Mouse (Mus musculus) neural tube, embryonic 12.5 days (tissue): Measurements from ENCODE around the gene Comt. TPM values are rescaled to one million over a fixed set of nuclear protein-coding genes. Genes with fewer than 3 reads are reported as not detected.

ENCODE experiments used
- ATAC-seq: fragments of 200-750 bp; cut with Nextera tagmentation; 2 replicates; pipeline ENCODE4 v1.8.0; 2017; ENCODE audit warnings: low read depth, mild to moderate bottlenecking, moderate TSS enrichment, moderate library complexity; ENCODE audit not compliant: low FRiP score
- H3K27ac ChIP-seq: fragments of 300-500 bp; sonication (generic); 2 replicates; pipeline ENCODE4 v1.5.1; 2016
- H3K27me3 ChIP-seq: fragments of 300-500 bp; sonication (generic); replicated peaks from 2 replicates; pipeline ENCODE4 v1.6.1; 2016; ENCODE audit warnings: mild to moderate bottlenecking
- H3K36me3 ChIP-seq: fragments of 300-500 bp; sonication (generic); 2 replicates; pipeline ENCODE4 v1.6.1; 2016; ENCODE audit warnings: mild to moderate bottlenecking
- H3K4me1 ChIP-seq: fragments of 300-500 bp; sonication (generic); 2 replicates; pipeline ENCODE4 v1.6.1; 2016
- H3K4me2 ChIP-seq: fragments of 300-500 bp; sonication (generic); replicated peaks from 2 replicates; pipeline ENCODE4 v1.6.1; 2016; ENCODE audit warnings: mild to moderate bottlenecking
- H3K4me3 ChIP-seq: fragments of 300-500 bp; sonication (generic); 2 replicates; pipeline ENCODE4 v1.5.1; 2016
- H3K9ac ChIP-seq: fragments of 300-500 bp; sonication (generic); 2 replicates; pipeline ENCODE4 v1.6.1; 2016; ENCODE audit warnings: mild to moderate bottlenecking
- H3K9me3 ChIP-seq: fragments of 300-500 bp; sonication (generic); 2 replicates; pipeline ENCODE4 v1.6.1; 2016; ENCODE audit warnings: mild to moderate bottlenecking
- WGBS: fragments of 180-500 bp; shearing (Covaris S2); methylation state at CpG from one replicate; pipeline ENCODE4 v1.1.7; 2016; 5-methylcytosine and 5-hydroxymethylcytosine counted together
- polyA plus RNA-seq: library from polyadenylated mRNA; unstranded; fragments of >200 nt; fragmentation: Nextera tagmentation; extraction: Ambion mirVana; gene quantifications from 2 replicates; pipeline ENCODE4 v1.2.1, GENCODE M21; 2016

Comt gene
- polyA plus RNA-seq: 68.6 and 70.9 TPM in 2 replicates

- peak; percentile 38 for ATAC-seq
Observed at GRCm38 (mm10) chr16:18426802-18427280, at the start of gene Comt. Gene Comt, minus strand, starts transcription at chr16:18426852.

GRCm38 (mm10) chr16:18474021-18474420 lies 47.4 kb upstream of the Comt start:
- Histone ChIP-seq H3K9ac (no peak overlapping the region), H3K4me2 (no peak overlapping the region), H3K27ac (no peak overlapping the region), H3K4me1 (0 out of 2 replicates have a peak, but pooled peaks cover 4% of the 10 kb centered on the region), H3K27me3 (no peaks in the 10 kb centered on the region), H3K4me3 (no peak overlapping the region), H3K9me3 (no peaks in the 10 kb centered on the region), H3K36me3 (peaks cover 11% of the 10 kb centered on the region)
- ATAC-seq: no peak
- 76% methylated on average over 2 of the region's 2 CpGs for WGBS

More at GRCm38 (mm10) chr16:18426802-18427280, at the start of gene Comt:
- Histone ChIP-seq H3K27me3 (no peaks in the 10 kb centered on the region), H3K27ac (no peak within 1 kb of the TSS), H3K36me3 (peaks cover 7% of the 10 kb centered on the region), H3K4me3 (peak within 1 kb of the TSS; percentile 77), H3K4me1 (peaks cover 22% of the 10 kb centered on the region), H3K9ac (peak within 1 kb of the TSS; percentile 80), H3K9me3 (no peaks in the 10 kb centered on the region), H3K4me2 (peak within 1 kb of the TSS; percentile 83)
- WGBS: 63% methylated on average over 5 of the region's 5 CpGs

GRCm38 (mm10) chr16:18472976-18473375 lies 46.3 kb upstream of the Comt start:
- WGBS: 94% methylated on average over 8 of the region's 8 CpGs
- H3K36me3 ChIP-seq: peaks cover 12% of the 10 kb centered on the region
- no peak for ATAC-seq

GRCm38 (mm10) chr16:18472416-18472815 lies 45.8 kb upstream of the Comt start:
- Histone ChIP-seq H3K9me3 (no peaks in the 10 kb centered on the region), H3K27ac (no peak overlapping the region), H3K36me3 (peaks cover 7% of the 10 kb centered on the region), H3K27me3 (no peaks in the 10 kb centered on the region), H3K4me1 (0 out of 2 replicates have a peak, but pooled peaks cover 4% of the 10 kb centered on the region), H3K4me3 (no peak overlapping the region), H3K9ac (no peak overlapping the region), H3K4me2 (no peak overlapping the region)
- ATAC-seq: no peak
- 65% methylated on average over 4 of the region's 4 CpGs for WGBS

More at GRCm38 (mm10) chr16:18472976-18473375, 46.3 kb upstream of the Comt start:
- Histone ChIP-seq H3K4me3 (no peak overlapping the region), H3K9ac (no peak overlapping the region), H3K9me3 (no peaks in the 10 kb centered on the region), H3K27me3 (no peaks in the 10 kb centered on the region), H3K4me2 (no peak overlapping the region), H3K27ac (no peak overlapping the region), H3K4me1 (0 out of 2 replicates have a peak, but pooled peaks cover 4% of the 10 kb centered on the region)

GRCm38 (mm10) chr16:18471976-18472375 lies 45.3 kb upstream of the Comt start:
- Histone ChIP-seq H3K9ac (no peak overlapping the region), H3K4me2 (no peak overlapping the region), H3K9me3 (no peaks in the 10 kb centered on the region), H3K4me3 (no peak overlapping the region), H3K27me3 (no peaks in the 10 kb centered on the region), H3K36me3 (peaks cover 7% of the 10 kb centered on the region; the same call in 1 of the 2 replicates), H3K27ac (no peak overlapping the region), H3K4me1 (0 out of 2 replicates have a peak, but pooled peaks cover 4% of the 10 kb centered on the region)
- ATAC-seq: no peak
- 85% methylated on average over 6 of the region's 6 CpGs for WGBS

GRCm38 (mm10) chr16:18471381-18471955 lies 44.8 kb upstream of the Comt start:
- ATAC-seq: no peak
- Histone ChIP-seq H3K9me3 (no peaks in the 10 kb centered on the region), H3K27ac (no peak overlapping the region), H3K27me3 (no peaks in the 10 kb centered on the region), H3K9ac (no peak overlapping the region), H3K4me1 (0 out of 2 replicates have a peak, but pooled peaks cover 4% of the 10 kb centered on the region), H3K36me3 (peaks cover 7% of the 10 kb centered on the region; the same call in 1 of the 2 replicates), H3K4me3 (no peak overlapping the region), H3K4me2 (no peak overlapping the region)
- 85% methylated on average over 11 of the region's 11 CpGs for WGBS

GRCm38 (mm10) chr16:18470829-18471228 lies 44.2 kb upstream of the Comt start:
- 48% methylated on average over 1 of the region's 1 CpGs for WGBS
- no peak for ATAC-seq
- no peaks in the 10 kb centered on the region for H3K27me3 ChIP-seq
- no peaks in the 10 kb centered on the region for H3K9me3 ChIP-seq
- H3K36me3 ChIP-seq: peaks cover 7% of the 10 kb centered on the region; the same call in 1 of the 2 replicates
- no peak overlapping the region for H3K4me2 ChIP-seq
- no peak overlapping the region for H3K9ac ChIP-seq
- H3K4me1 ChIP-seq: 0 out of 2 replicates have a peak, but pooled peaks cover 4% of the 10 kb centered on the region
- no peak overlapping the region for H3K27ac ChIP-seq
- no peak overlapping the region for H3K4me3 ChIP-seq

GRCm38 (mm10) chr16:18464271-18464670 lies 37.6 kb upstream of the Comt start:
- H3K9ac ChIP-seq: no peak overlapping the region
- H3K36me3 ChIP-seq: peaks cover 3% of the 10 kb centered on the region; the same call in 1 of the 2 replicates
- H3K9me3 ChIP-seq: no peaks in the 10 kb centered on the region
- H3K4me1 ChIP-seq: peaks cover 10% of the 10 kb centered on the region
- no peak overlapping the region for H3K4me2 ChIP-seq
- 74% methylated on average over 3 of the region's 3 CpGs for WGBS
- ATAC-seq: no peak
- H3K27ac ChIP-seq: no peak overlapping the region
- H3K4me3 ChIP-seq: no peak overlapping the region
- H3K27me3 ChIP-seq: peaks cover 9% of the 10 kb centered on the region; the same call in 1 of the 2 replicates

GRCm38 (mm10) chr16:18462598-18462997 lies 35.9 kb upstream of the Comt start:
- Histone ChIP-seq H3K4me1 (peaks cover 16% of the 10 kb centered on the region), H3K36me3 (no peaks in the 10 kb centered on the region), H3K9ac (no peak overlapping the region), H3K27ac (no peak overlapping the region), H3K9me3 (no peaks in the 10 kb centered on the region), H3K4me2 (no peak overlapping the region), H3K27me3 (peaks cover 9% of the 10 kb centered on the region; the same call in 1 of the 2 replicates), H3K4me3 (no peak overlapping the region)
- ATAC-seq: no peak
- 47% methylated on average over 8 of the region's 8 CpGs for WGBS

GRCm38 (mm10) chr16:18462031-18462430 lies 35.4 kb upstream of the Comt start:
- Histone ChIP-seq H3K27ac (no peak overlapping the region), H3K4me1 (peaks cover 16% of the 10 kb centered on the region), H3K4me3 (no peak overlapping the region), H3K9me3 (no peaks in the 10 kb centered on the region), H3K27me3 (peaks cover 9% of the 10 kb centered on the region; the same call in 1 of the 2 replicates), H3K4me2 (no peak overlapping the region), H3K9ac (no peak overlapping the region), H3K36me3 (no peaks in the 10 kb centered on the region)
- 36% methylated on average over 9 of the region's 9 CpGs for WGBS
- ATAC-seq: no peak

GRCm38 (mm10) chr16:18460826-18461225 lies 34.2 kb upstream of the Comt start:
- Histone ChIP-seq H3K9ac (no peak overlapping the region), H3K9me3 (no peaks in the 10 kb centered on the region), H3K4me2 (no peak overlapping the region), H3K4me3 (no peak overlapping the region), H3K27me3 (peaks cover 9% of the 10 kb centered on the region; the same call in 1 of the 2 replicates), H3K36me3 (no peaks in the 10 kb centered on the region), H3K27ac (no peak overlapping the region), H3K4me1 (peaks cover 16% of the 10 kb centered on the region)
- 81% methylated on average over 3 of the region's 3 CpGs for WGBS
- no peak for ATAC-seq

GRCm38 (mm10) chr16:18459955-18460370 lies 33.3 kb upstream of the Comt start:
- ATAC-seq: peak; percentile 85
- H3K4me3 ChIP-seq: no peak overlapping the region
- H3K9me3 ChIP-seq: no peaks in the 10 kb centered on the region
- no peaks in the 10 kb centered on the region for H3K36me3 ChIP-seq
- peaks cover 16% of the 10 kb centered on the region for H3K4me1 ChIP-seq
- no peak overlapping the region for H3K27ac ChIP-seq
- peak overlapping the region; percentile 44 for H3K4me2 ChIP-seq
- H3K9ac ChIP-seq: peak overlapping the region; percentile 33; the same call in 1 of the 2 replicates
- peaks cover 7% of the 10 kb centered on the region; the same call in 1 of the 2 replicates for H3K27me3 ChIP-seq
- WGBS: 1% methylated on average over 11 of the region's 11 CpGs
